Mouse (Mus musculus): ENCODE results near the gene Zbtb17.

DNA sequence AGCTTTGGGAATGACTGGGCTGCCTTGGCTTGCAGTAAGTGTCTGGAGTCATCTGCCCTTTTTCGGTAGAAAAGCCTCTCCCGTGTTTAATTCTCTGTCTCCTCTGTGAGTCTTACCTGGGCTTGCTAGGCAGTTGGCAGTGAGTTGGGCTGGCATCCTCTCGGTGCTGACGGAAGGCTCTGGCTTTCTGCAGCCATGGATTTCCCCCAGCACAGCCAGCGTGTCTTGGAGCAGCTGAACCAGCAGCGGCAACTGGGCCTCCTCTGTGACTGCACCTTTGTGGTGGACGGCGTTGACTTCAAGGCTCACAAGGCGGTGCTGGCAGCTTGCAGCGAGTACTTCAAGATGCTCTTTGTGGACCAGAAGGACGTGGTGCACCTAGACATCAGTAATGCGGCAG, 17.1 kb downstream of the Zbtb17 start:
- TF ChIP-seq CTCF (IDR thresholded peaks at IDR 0.05; ENCODE audit: control insufficient read depth, insufficient read depth, low read length) (no peak), POLR2A (IDR thresholded peaks at IDR 0.05; ENCODE audit: borderline replicate concordance, control insufficient read depth, low read depth, low read length) (no peak)
